Mouse (Mus musculus) E14TG2a.4 (cell line): ENCODE measurements around the gene Cux2.

Experiments used
- CTCF ChIP-seq: conservative IDR thresholded peaks from 2 replicates; pipeline ENCODE4 v1.5.1; 2014; ENCODE audit warnings: low read length
- NANOG ChIP-seq: IDR thresholded peaks from 2 replicates; pipeline ENCODE4 v1.6.1; 2014; ENCODE audit warnings: borderline replicate concordance, low read length, mixed read lengths

GRCm38 (mm10) chr5:122017778-122018177 lies 32.1 kb downstream of the Cux2 start:
- TF ChIP-seq CTCF: no peak
- no peak for TF ChIP-seq NANOG
